Mouse (Mus musculus) liver, embryonic 14.5 days (tissue): Measurements from ENCODE around the gene Gm28230.

Experiments
- CTCF ChIP-seq: IDR thresholded peaks from 2 replicates; pipeline ENCODE4 v1.5.1; 2016; ENCODE audit warnings: antibody characterized with exemption, low read depth, control low read depth
- EP300 ChIP-seq: IDR thresholded peaks from 2 replicates; pipeline ENCODE4 v1.6.1; 2016; ENCODE audit warnings: antibody characterized with exemption, low read depth

- no peak for TF ChIP-seq CTCF
- TF ChIP-seq EP300 = no peak
These were observed 49.4 kb upstream of the Gm28230 start for GRCm38 (mm10) chr2:74677106-74677505.
